Mouse (Mus musculus) left cerebral cortex, postnatal 4 days (tissue): Measurements from ENCODE around the gene Ap2b1. TPM values are rescaled to one million over a fixed set of nuclear protein-coding genes. Genes with fewer than 3 reads are reported as not detected.
"Not testable (repeated sequence)": the region's sequence is repeated elsewhere in the genome, so short reads cannot be mapped to it uniquely, and the experiment has no call there.

Source experiments
- DNase-seq: peaks from one replicate; pipeline ENCODE4 v3.0.0-alpha.2; 2022
- intact Hi-C: fragments of 180-260 bp; cut with DNase I; formaldehyde crosslinking; loops from one replicate; pipeline ENCODE4 v1.15.1; 2025
- total RNA-seq, 2 experiments: library from RNA; stranded (reverse); gene quantifications; 2 replicates each; pipeline ENCODE4 v1.2.3; 2021

The Ap2b1 gene
- total RNA-seq, 2 experiments from 2014 or later, result 283 to 311 TPM

- no peak for DNase-seq
Observed at GRCm38 (mm10) chr11:83299724-83300123, 900 bp downstream of the Ap2b1 start.

GRCm38 (mm10) chr11:83301431-83301831 lies 2.6 kb downstream of the Ap2b1 start:
- intact Hi-C loops, result no loop called here
- no peak for DNase-seq

More at GRCm38 (mm10) chr11:83299724-83300123, 900 bp downstream of the Ap2b1 start:
- intact Hi-C loops, result no loop called here

GRCm38 (mm10) chr11:83302124-83302523 lies 3.3 kb downstream of the Ap2b1 start:
- intact Hi-C loops, result no loop called here
- DNase-seq, result no peak

- intact Hi-C loops, result no loop called here
Observed at GRCm38 (mm10) chr11:83302526-83303251, 3.9 kb downstream of the Ap2b1 start, which contains the start of gene Pex12. TSS of gene Pex12 (minus strand) at chr11:83302586.

GRCm38 (mm10) chr11:83303751-83304150 lies 4.9 kb downstream of the Ap2b1 start:
- intact Hi-C loops, result no loop called here
- no peak for DNase-seq

More at GRCm38 (mm10) chr11:83302526-83303251, 3.9 kb downstream of the Ap2b1 start, which contains the start of gene Pex12:
- peak; percentile 96 for DNase-seq

- intact Hi-C loops, result no loop called here
- no peak for DNase-seq
Observed at GRCm38 (mm10) chr11:83304485-83304884, 5.7 kb downstream of the Ap2b1 start.

- intact Hi-C loops, result no loop called here
- DNase-seq, result no peak
Observed at GRCm38 (mm10) chr11:83306700-83307253, 8.0 kb downstream of the Ap2b1 start.

GRCm38 (mm10) chr11:83312471-83312870 lies 13.6 kb downstream of the Ap2b1 start:
- DNase-seq, result no peak
- intact Hi-C loops, result loop anchor here (10.0 kb wide), 1 partner anchor 182 kb away; no protein-coding TSS in a partner anchor

GRCm38 (mm10) chr11:83319048-83319447 lies 20.2 kb downstream of the Ap2b1 start:
- intact Hi-C loops, result loop anchor here (10.0 kb wide), 1 partner anchor 176 kb away; no protein-coding TSS in a partner anchor

GRCm38 (mm10) chr11:83326692-83327091 lies 27.9 kb downstream of the Ap2b1 start:
- intact Hi-C loops, result loop anchor here (10.0 kb wide), 1 partner anchor 98 kb away; the partner anchor contains the start of gene Gas2l2
- not testable (repeated sequence) for DNase-seq

More at GRCm38 (mm10) chr11:83319048-83319447, 20.2 kb downstream of the Ap2b1 start:
- DNase-seq, result no peak

GRCm38 (mm10) chr11:83327427-83327826 lies 28.6 kb downstream of the Ap2b1 start:
- DNase-seq, result peak; percentile 60
- intact Hi-C loops, result loop anchor here (10.0 kb wide), 1 partner anchor 97 kb away; the partner anchor contains the start of gene Gas2l2

GRCm38 (mm10) chr11:83335826-83336225 lies 37.0 kb downstream of the Ap2b1 start:
- intact Hi-C loops, result no loop called here
- no peak for DNase-seq

GRCm38 (mm10) chr11:83339705-83340104 lies 40.9 kb downstream of the Ap2b1 start:
- no peak for DNase-seq
- intact Hi-C loops, result loop anchor here (10.0 kb wide), 1 partner anchor 425 kb away; no protein-coding TSS in a partner anchor

- intact Hi-C loops, result loop anchor here (10.0 kb wide), 1 partner anchor 423 kb away; no protein-coding TSS in a partner anchor
- no peak for DNase-seq
Observed at GRCm38 (mm10) chr11:83341716-83342245, 43.0 kb downstream of the Ap2b1 start.

- intact Hi-C loops, result loop anchor here (5.0 kb wide), 1 partner anchor 67 kb away; no protein-coding TSS in a partner anchor
- DNase-seq, result no peak
Observed at GRCm38 (mm10) chr11:83355428-83355827, 56.6 kb downstream of the Ap2b1 start.

GRCm38 (mm10) chr11:83357421-83357820 lies 58.6 kb downstream of the Ap2b1 start:
- intact Hi-C loops, result loop anchor here (5.0 kb wide), 1 partner anchor 65 kb away; no protein-coding TSS in a partner anchor

GRCm38 (mm10) chr11:83364656-83365055 lies 65.8 kb downstream of the Ap2b1 start:
- DNase-seq, result peak; percentile 4
- intact Hi-C loops, result no loop called here

More at GRCm38 (mm10) chr11:83357421-83357820, 58.6 kb downstream of the Ap2b1 start:
- peak; percentile 38 for DNase-seq

GRCm38 (mm10) chr11:83371267-83371666 lies 72.4 kb downstream of the Ap2b1 start:
- DNase-seq, result peak; percentile 13
- intact Hi-C loops, result no loop called here

GRCm38 (mm10) chr11:83379745-83380341 lies 81.0 kb downstream of the Ap2b1 start:
- DNase-seq, result no peak
- intact Hi-C loops, result no loop called here

GRCm38 (mm10) chr11:83382876-83383531 lies 84.2 kb downstream of the Ap2b1 start:
- intact Hi-C loops, result no loop called here
- no peak for DNase-seq
